Comparison of ENCODE assay signal across 9 mouse cellular contexts in genomic region chrX:109238163-109238562, GRCm38 (mm10). TPM values are rescaled to one million over a fixed set of nuclear protein-coding genes. Genes with fewer than 3 reads are reported as not detected.
DNase-seq lines count a peak whose midpoint lies in the region; ATAC-seq and TF ChIP-seq lines count a peak whose summit lies in the region.
"Had no signal": no experiment of that assay in that cellular context is flagged by ENCODE, and none has a peak within 500 bp of the region (broad histone marks: within the 10 kb centered on the region; RNA-seq: fewer than 3 reads in every experiment).

No protein-coding gene starts in this region.

- H3K4me1 ChIP-seq in kidney, postnatal 0 days (replicated peaks; ENCODE audit: insufficient read depth, low read length) = no peaks in the 10 kb centered on the region

- no peak overlapping the region for H3K9ac ChIP-seq in kidney, postnatal 0 days (ENCODE audit: low read depth, low read length)

- TF ChIP-seq CTCF in kidney, postnatal 0 days (IDR thresholded peaks at IDR 0.05; ENCODE audit: low read depth) = peak; percentile 63

- H3K36me3 ChIP-seq in kidney, postnatal 0 days (ENCODE audit: insufficient read depth, low read length) = no peaks in the 10 kb centered on the region

- no peaks in the 10 kb centered on the region for H3K27me3 ChIP-seq in kidney, postnatal 0 days (ENCODE audit: insufficient read depth, low read length)

- DNase-seq in kidney, postnatal 0 days (ENCODE audit: low spot score) = peak; percentile 11
- DNase-seq in kidney, postnatal 25 days = no peak
- DNase-seq in 416B (ENCODE audit: low read depth) = peak; percentile 21
- DNase-seq in CD4-positive, CD25-positive, alpha-beta regulatory T cell, adult 2 months (ENCODE audit: low read depth, low spot score) = peak; percentile 16
- peak; percentile 33 for DNase-seq in embryo, embryonic 11 days
- no peak for DNase-seq in yolk sac, embryonic 10.5 days (ENCODE audit: low spot score)
- DNase-seq in cerebellum, adult 9-10 months = no peak
- DNase-seq: heart, adult 11 months had no signal

- H3K4me3 ChIP-seq in kidney, postnatal 0 days (replicated peaks; ENCODE audit: low read depth, low read length) = no peak overlapping the region

- H3K9me3 ChIP-seq in kidney, postnatal 0 days (replicated peaks; ENCODE audit: low read length) = no peaks in the 10 kb centered on the region

- no peak for ATAC-seq in kidney, postnatal 0 days (replicated peaks; ENCODE audit: low FRiP score, low read depth)
- ATAC-seq: inflammation-experienced regulatory T-cells, adult 6 months had no signal

- no peak overlapping the region for H3K27ac ChIP-seq in kidney, postnatal 0 days

- no peak overlapping the region for H3K4me2 ChIP-seq in kidney, postnatal 0 days (ENCODE audit: low read length)

RNA-seq across cellular contexts. Expression of gene Gm6377, which starts 41.6 kb away (rescaled TPM):
- polyA plus RNA-seq in kidney, postnatal 0 days (2015; fragmentation: Nextera tagmentation; extraction: Ambion mirVana) = 0.17 and 0.22 TPM in 2 replicates

Comparison
In these comparisons a context has a peak if more than half of its experiments do, and no peak if none do; other contexts are left out.
1. DNase-seq: peak in kidney, postnatal 0 days (single experiment), 416B (single experiment), CD4-positive, CD25-positive, alpha-beta regulatory T cell, adult 2 months (single experiment) and embryo, embryonic 11 days (single experiment); none in kidney, postnatal 25 days (0 of 2), yolk sac, embryonic 10.5 days (single experiment) and cerebellum, adult 9-10 months (single experiment).